In genomic region chr5:100360296-100360695, GRCm38 (mm10) we compare ENCODE assay signal across 15 mouse cellular contexts.
"Had no signal": no experiment of that assay in that cellular context is flagged by ENCODE, and none has a peak within 500 bp of the region (broad histone marks: within the 10 kb centered on the region; RNA-seq: fewer than 3 reads in every experiment).

No protein-coding gene starts in this region.

- H3K9me3 ChIP-seq: neural tube, embryonic 12.5 days; neural tube, embryonic 13.5 days; neural tube, embryonic 15.5 days; stomach, embryonic 15.5 days had no signal

- H3K4me2 ChIP-seq: neural tube, embryonic 12.5 days; neural tube, embryonic 13.5 days; neural tube, embryonic 15.5 days; stomach, embryonic 15.5 days had no signal

- H3K4me3 ChIP-seq: neural tube, embryonic 12.5 days; neural tube, embryonic 13.5 days; neural tube, embryonic 15.5 days; stomach, embryonic 15.5 days had no signal

- H3K9ac ChIP-seq: neural tube, embryonic 12.5 days; neural tube, embryonic 13.5 days; neural tube, embryonic 15.5 days; stomach, embryonic 15.5 days had no signal

- H3K27me3 ChIP-seq: neural tube, embryonic 12.5 days; neural tube, embryonic 13.5 days; neural tube, embryonic 15.5 days; stomach, embryonic 15.5 days had no signal

- H3K27ac ChIP-seq: neural tube, embryonic 12.5 days; neural tube, embryonic 13.5 days; neural tube, embryonic 15.5 days; stomach, embryonic 15.5 days had no signal

- DNase-seq: retina, postnatal 1 day; right cerebral cortex, adult 18-20 months; right cerebral cortex, postnatal 14 days; right cerebral cortex, postnatal 25 days; right cerebral cortex, postnatal 4 days; spleen, adult 18-20 months; thymus, adult 18-20 months; thymus, postnatal 14 days; thymus, postnatal 25 days; thymus, postnatal 36 days; thymus, postnatal 4 days had no signal
